Mouse (Mus musculus) adrenal gland, postnatal 14 days (tissue): ENCODE measurements around the gene Gdap2. TPM values are rescaled to one million over a fixed set of nuclear protein-coding genes. Genes with fewer than 3 reads are reported as not detected.
A peak's percentile ranks its signal among the peaks of the same experiment; 100 is the strongest.

Experiments used
- DNase-seq: peaks from one replicate; pipeline ENCODE4 v3.0.0; 2021; ENCODE audit warnings: mixed read lengths
- long read RNA-seq, 2 experiments: library from polyadenylated mRNA; stranded (forward); transcript quantifications; one replicate each; pipeline ENCODE4 v2.0.0; 2021
- total RNA-seq: library from RNA; stranded (reverse); gene quantifications from 2 replicates; pipeline ENCODE4 v1.2.3, GENCODE M21; 2021

The Gdap2 gene
- 19.2 and 24.9 TPM in 2 replicates for total RNA-seq
- long read RNA-seq, experiment 1, transcript Gdap2-201 (14 exons, 3,008 nt), result major isoform, 11 of 14 reads
- long read RNA-seq, experiment 1, partial matches to known transcripts, result 2 of 14 reads
- long read RNA-seq, experiment 1, other reads (novel, unspliced or antisense), result 1 of 14 reads
- long read RNA-seq, experiment 2, transcript Gdap2-201 (14 exons, 3,008 nt), result major isoform, 13 of 16 reads
- long read RNA-seq, experiment 2, partial matches to known transcripts, result 1 of 16 reads
- long read RNA-seq, experiment 2, other reads (novel, unspliced or antisense), result 2 of 16 reads

GRCm38 (mm10) chr3:100162315-100163105 lies at the start of gene Gdap2, which contains the start of gene Wdr3:
Gene Gdap2, plus strand, starts transcription at chr3:100162381.
Gene Wdr3, minus strand, starts transcription at chr3:100162407.
- DNase-seq, result peak; percentile 97

DNA sequence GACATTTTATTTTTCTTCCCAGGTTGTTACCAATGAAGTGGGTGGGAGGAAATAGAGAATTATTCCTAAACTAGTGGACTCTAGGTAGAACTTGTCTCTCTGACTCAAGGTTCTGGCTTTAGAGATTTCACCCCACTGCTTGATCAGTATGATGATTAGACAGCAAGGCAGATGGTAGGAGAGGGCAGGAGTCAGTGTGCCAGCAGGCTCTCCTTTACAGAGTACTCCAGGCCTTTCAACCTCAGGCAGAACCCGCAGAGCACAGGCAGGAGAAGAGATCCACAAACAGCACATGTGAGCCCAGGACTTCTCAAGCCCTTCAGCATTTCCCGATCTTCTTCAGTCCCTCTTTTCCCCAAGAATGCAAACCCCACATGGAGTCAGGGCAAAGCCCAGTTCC lies 43.5 kb upstream of the Gdap2 start:
- DNase-seq, result no peak

DNA sequence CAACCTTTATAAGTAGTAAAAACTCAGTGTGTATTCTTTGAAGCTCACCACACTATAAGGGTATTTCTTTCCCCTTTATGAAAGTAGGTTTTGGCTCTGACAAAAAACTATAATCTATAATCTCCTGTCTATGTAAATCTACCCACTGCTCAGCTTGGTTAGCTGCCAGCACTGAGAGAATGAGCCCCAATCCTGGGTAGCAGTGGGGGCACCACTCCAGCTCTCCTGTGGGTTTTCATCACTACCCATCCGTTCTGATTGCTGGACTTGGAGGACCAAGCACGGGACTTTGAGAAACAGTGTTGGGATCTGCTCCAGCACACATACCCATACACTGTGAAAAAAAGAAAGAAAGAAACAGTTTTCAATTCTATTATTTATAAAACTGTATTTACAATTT lies 40.2 kb upstream of the Gdap2 start:
- DNase-seq, result no peak

- DNase-seq, result no peak
Measured at GRCm38 (mm10) chr3:100122445-100122844, 39.7 kb upstream of the Gdap2 start.

- no peak for DNase-seq
Measured at GRCm38 (mm10) chr3:100160682-100161445, 1.3 kb upstream of the Gdap2 start.

GRCm38 (mm10) chr3:100161665-100162314 lies 391 bp upstream of the Gdap2 start:
- no peak for DNase-seq

GRCm38 (mm10) chr3:100163556-100163955 lies 1.4 kb downstream of the Gdap2 start:
- peak; percentile 24 for DNase-seq

DNA sequence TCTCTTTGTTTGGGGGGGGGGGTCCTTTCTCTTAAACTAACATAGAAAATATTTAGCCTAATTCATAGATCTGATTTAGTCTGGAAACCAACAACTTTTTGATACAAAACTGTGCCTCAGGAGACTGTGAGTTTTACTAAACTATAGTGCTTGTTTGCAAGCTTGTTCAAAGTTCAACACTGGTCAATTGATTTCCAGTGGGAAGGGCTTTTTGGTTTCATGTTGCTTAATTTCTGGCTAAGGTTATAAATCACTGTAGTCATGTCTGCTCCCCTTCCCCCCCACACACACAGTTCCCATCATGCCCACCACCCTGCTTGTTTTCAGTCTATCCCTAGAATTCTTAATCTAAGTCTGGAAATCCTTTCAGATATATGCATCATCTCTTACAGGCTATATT lies 2.8 kb downstream of the Gdap2 start:
- DNase-seq, result no peak

DNA sequence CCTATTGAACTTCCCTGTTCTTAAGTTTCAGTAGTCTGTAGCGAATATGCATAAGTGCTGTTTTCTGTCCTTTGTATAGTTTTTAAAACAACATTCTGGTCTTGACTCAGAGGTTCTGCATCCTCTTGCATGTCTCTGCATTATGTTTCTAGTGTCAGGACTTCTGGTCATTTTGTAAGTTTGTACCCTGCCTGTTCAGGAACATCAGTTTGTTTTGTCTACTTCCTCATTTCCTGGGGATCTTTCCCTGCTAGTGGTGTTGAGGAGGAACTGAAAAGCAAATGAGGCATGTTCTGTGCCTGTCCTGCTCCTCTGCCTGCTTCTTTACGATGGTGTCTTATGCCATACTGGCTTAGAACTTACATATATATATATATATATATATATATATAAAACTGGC lies 13.8 kb downstream of the Gdap2 start:
- no peak for DNase-seq

DNA sequence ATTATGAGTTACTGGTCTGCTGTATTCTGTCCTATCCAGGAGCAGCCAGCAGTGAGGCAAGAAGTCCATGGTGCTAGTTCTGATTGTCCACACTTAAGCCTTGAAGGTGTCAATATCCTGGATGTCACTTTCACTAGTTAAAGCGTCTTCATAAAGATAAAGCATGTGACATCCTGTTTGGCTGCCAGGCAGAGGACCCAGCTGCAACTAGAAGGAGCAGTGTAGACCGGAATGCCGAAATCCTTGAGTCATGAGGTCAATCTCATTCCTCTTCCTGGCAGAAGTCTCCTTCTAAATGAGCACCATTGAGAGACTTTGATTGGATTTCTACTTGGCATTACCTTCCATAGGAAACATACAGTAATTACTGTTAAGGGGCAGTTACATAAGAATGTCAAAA lies 18.3 kb downstream of the Gdap2 start:
- DNase-seq, result no peak

- peak; percentile 76 for DNase-seq
Measured at GRCm38 (mm10) chr3:100189444-100189843, 27.3 kb downstream of the Gdap2 start.

GRCm38 (mm10) chr3:100189861-100190260 lies 27.7 kb downstream of the Gdap2 start:
- DNase-seq, result no peak

DNA sequence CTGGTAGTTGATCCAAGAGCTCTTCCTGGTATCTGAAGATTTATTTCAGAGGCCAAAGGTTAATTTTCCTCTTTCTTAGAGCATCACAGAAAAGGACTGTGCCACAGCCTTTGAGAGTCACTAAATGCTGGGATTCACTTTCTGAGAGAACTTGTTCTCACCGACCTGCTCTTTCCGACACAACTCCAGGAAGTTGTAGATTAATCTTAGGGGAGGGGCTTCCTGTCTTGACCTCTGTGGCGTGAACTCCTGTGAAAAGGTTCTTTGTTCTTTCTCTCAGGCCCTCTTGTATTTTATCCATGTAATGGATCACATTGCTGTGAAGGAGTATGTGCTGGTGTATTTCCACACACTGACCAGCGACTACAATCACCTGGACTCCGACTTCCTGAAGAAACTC lies 32.0 kb downstream of the Gdap2 start:
- no peak for DNase-seq

DNA sequence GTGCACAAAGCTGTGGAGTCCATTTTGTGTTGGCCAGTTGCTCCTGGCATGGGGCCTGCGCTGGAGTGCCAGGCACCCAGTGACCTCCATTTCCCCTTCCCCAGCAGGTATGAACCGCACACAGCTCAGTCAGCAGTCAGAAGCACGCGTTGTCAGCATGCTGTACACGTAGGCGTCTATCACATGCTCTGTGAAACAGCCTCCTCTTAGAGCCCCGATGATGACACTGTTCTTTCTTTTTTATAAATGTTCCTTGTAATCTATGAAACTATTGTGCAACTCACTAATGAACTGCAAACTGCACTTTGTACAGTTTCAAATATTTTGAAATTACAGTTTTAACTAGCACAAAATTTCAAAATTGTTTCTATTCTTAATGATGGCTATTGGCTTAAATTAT lies 39.4 kb downstream of the Gdap2 start:
- peak; percentile 12 for DNase-seq

GRCm38 (mm10) chr3:100206973-100207372 lies 44.8 kb downstream of the Gdap2 start:
- no peak for DNase-seq

DNA sequence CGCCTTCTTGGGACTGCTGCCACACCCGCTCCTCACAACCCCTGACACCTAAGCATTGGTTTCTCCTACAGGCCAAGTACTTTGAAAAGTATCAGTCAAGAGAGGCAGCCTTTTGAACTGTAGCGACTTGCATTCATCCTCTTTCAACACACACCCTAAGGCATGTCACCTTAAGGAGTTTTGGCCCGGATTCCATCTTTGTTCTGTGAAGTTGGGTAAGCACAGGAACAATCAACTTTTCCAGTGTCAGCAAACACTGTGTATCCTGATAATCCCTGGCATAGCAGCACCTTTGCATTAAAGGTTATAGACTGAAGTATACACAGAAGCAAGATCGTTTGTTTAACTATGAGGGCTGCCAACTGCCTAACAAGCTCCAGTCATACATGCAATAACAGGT lies 53.3 kb downstream of the Gdap2 start:
- no peak for DNase-seq

- DNase-seq, result no peak
Measured at GRCm38 (mm10) chr3:100225326-100225959, 63.3 kb downstream of the Gdap2 start.

DNA sequence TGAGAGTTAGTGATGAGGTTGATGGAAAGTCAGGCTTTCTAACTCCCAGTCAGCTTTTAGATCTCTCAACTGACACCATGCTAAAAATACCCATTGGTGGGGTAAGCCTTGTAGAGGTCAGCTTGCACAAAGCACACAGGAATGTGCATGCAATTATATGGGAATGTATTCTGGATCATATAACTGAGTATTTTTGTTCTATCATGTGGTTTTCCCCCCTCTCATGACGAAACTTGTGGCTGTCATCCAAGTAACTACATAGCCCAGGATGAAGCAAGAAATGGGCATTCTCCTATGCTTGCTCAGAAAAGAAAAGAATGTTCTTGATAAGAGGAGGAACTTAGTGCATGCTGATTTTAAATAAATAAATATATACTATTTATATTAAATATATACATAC lies 65.3 kb downstream of the Gdap2 start:
- DNase-seq, result no peak

GRCm38 (mm10) chr3:100228981-100229380 lies 66.8 kb downstream of the Gdap2 start:
- DNase-seq, result no peak

GRCm38 (mm10) chr3:100236725-100237436 lies 74.7 kb downstream of the Gdap2 start:
- DNase-seq, result no peak

DNA sequence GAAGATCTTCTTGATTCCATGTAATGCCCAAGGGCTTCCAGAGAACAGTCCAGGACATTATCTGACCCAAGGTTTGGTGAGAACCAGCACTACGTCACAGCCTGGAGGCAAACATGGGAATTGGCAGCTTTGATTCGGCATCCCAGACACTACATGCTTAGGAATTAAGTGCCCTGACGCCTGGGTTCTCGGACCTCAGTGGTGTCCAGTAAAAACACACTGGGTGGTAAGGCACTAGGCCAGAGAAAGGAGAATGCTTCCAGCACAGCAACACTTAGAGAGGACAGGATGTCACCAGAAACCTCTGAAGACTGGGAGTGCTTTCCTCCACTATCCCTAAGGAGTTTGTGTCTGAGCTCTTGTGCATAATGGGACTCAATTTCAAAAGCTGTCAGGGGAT lies 80.0 kb downstream of the Gdap2 start:
- peak; percentile 12 for DNase-seq
